Mouse (Mus musculus) liver, embryonic 14.5 days (tissue): ENCODE measurements around the gene Pfkfb4.

Experiments used
- CTCF ChIP-seq: IDR thresholded peaks from 2 replicates; pipeline ENCODE4 v1.5.1; 2016; ENCODE audit warnings: antibody characterized with exemption, low read depth, control low read depth
- EP300 ChIP-seq: IDR thresholded peaks from 2 replicates; pipeline ENCODE4 v1.6.1; 2016; ENCODE audit warnings: antibody characterized with exemption, low read depth

DNA sequence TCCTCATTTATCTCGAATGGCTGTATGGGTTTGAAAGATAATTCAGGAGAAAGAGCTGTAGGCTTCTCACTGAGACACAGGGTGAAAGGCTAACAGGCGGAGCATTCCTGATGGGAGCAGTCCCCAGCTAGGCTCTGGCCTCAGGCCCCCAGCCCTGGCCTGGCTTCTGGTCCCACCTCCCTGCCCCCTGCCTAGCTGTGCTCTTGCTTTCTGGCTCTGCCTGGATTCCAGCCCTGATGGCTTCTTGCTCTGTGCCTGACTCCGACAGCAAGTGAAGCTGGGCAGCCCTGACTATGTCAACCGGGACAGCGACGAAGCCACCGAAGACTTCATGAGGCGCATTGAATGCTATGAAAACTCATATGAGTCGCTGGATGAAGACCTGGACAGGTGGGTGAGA is 16.5 kb downstream of the Pfkfb4 start:
- TF ChIP-seq CTCF (no peak), EP300 (no peak)
